Mouse (Mus musculus): ENCODE results near the gene Rspo3. TPM values are rescaled to one million over a fixed set of nuclear protein-coding genes. Genes with fewer than 3 reads are reported as not detected.

The Rspo3 gene
- 3.2 and 4.3 TPM in 2 replicates for polyA plus RNA-seq (2012; rRNA removed)

GRCm38 (mm10) chr10:29535546-29536260 lies at the start of gene Rspo3:
Gene Rspo3 (minus strand): TSS chr10:29535867.

Other genes with a start within 250 kb of the Rspo3 start
- gene Echdc1, start 222.7 kb downstream of the Rspo3 start, polyA plus RNA-seq (2012; rRNA removed): 17.9 and 21.6 TPM in 2 replicates
- 87.7 and 96.8 TPM in 2 replicates for gene Rnf146, start 173.4 kb downstream of the Rspo3 start, polyA plus RNA-seq (2012; rRNA removed)

All from central nervous system, embryonic 18 days (tissue).